Mouse (Mus musculus) retina, adult 2 months (tissue): ENCODE data around the gene Med25.

Source experiments
- DNase-seq: peaks from one replicate; pipeline ENCODE4 v3.0.0-alpha.2; 2012; ENCODE audit warnings: low read depth, low spot score

Gene Med25

GRCm38 (mm10) chr7:44863982-44864494 is 28.5 kb downstream of the Med25 start:
- DNase-seq, result no peak

GRCm38 (mm10) chr7:44863210-44863609 is 29.3 kb downstream of the Med25 start:
- DNase-seq, result no peak

GRCm38 (mm10) chr7:44862434-44862833 is 30.1 kb downstream of the Med25 start:
- no peak for DNase-seq

GRCm38 (mm10) chr7:44861429-44861816 is 31.1 kb downstream of the Med25 start:
- no peak for DNase-seq

GRCm38 (mm10) chr7:44860576-44861428 is 31.7 kb downstream of the Med25 start:
- DNase-seq, result no peak

GRCm38 (mm10) chr7:44859896-44860295 is 32.6 kb downstream of the Med25 start:
- DNase-seq, result no peak

- DNase-seq, result no peak
Observed at GRCm38 (mm10) chr7:44857905-44858304, 34.6 kb downstream of the Med25 start.

- DNase-seq, result peak; percentile 71
Observed at GRCm38 (mm10) chr7:44857042-44857552, 35.4 kb downstream of the Med25 start, which contains the start of gene Pnkp. Gene Pnkp, plus strand, starts transcription at chr7:44857139.

GRCm38 (mm10) chr7:44856265-44856916 is 36.1 kb downstream of the Med25 start:
- no peak for DNase-seq

- no peak for DNase-seq
Observed at GRCm38 (mm10) chr7:44855036-44855435, 37.5 kb downstream of the Med25 start.

- DNase-seq, result peak; percentile 37
Observed at GRCm38 (mm10) chr7:44854356-44855031, 38.0 kb downstream of the Med25 start.

GRCm38 (mm10) chr7:44853596-44854355 is 38.7 kb downstream of the Med25 start:
- no peak for DNase-seq

GRCm38 (mm10) chr7:44853065-44853464 is 39.4 kb downstream of the Med25 start:
- no peak for DNase-seq

- DNase-seq, result no peak
Observed at GRCm38 (mm10) chr7:44852259-44853027, 40.1 kb downstream of the Med25 start.

- DNase-seq, result no peak
Observed at GRCm38 (mm10) chr7:44851625-44852234, 40.8 kb downstream of the Med25 start.

- no peak for DNase-seq
Observed at GRCm38 (mm10) chr7:44850789-44851624, 41.5 kb downstream of the Med25 start.

GRCm38 (mm10) chr7:44850146-44850545 is 42.4 kb downstream of the Med25 start:
- peak; percentile 46 for DNase-seq

GRCm38 (mm10) chr7:44849416-44850111 is 42.9 kb downstream of the Med25 start:
- peak; percentile 84 for DNase-seq
